Mouse (Mus musculus) right cerebral cortex, postnatal 4 days (tissue): Measurements from ENCODE around the gene Bud23.
"Not testable (repeated sequence)": the region's sequence is repeated elsewhere in the genome, so short reads cannot be mapped to it uniquely, and the experiment has no call there.

Source experiments
- DNase-seq: peaks from one replicate; pipeline ENCODE4 v3.0.0-alpha.2; 2022

The Bud23 gene

GRCm38 (mm10) chr5:135064909-135065446, at the start of gene Bud23:
Gene Bud23 (minus strand): TSS chr5:135064959.
- not testable (repeated sequence) for DNase-seq

GRCm38 (mm10) chr5:135113782-135114181, 49.0 kb upstream of the Bud23 start:
- DNase-seq = no peak

GRCm38 (mm10) chr5:135109976-135110375, 45.2 kb upstream of the Bud23 start:
- DNase-seq = no peak

GRCm38 (mm10) chr5:135109426-135109825, 44.7 kb upstream of the Bud23 start:
- no peak for DNase-seq

- no peak for DNase-seq
Measured at GRCm38 (mm10) chr5:135109017-135109416, 44.3 kb upstream of the Bud23 start.

GRCm38 (mm10) chr5:135107521-135108501, 43.1 kb upstream of the Bud23 start:
- peak; percentile 29 for DNase-seq

- DNase-seq = peak; percentile 59
Measured at GRCm38 (mm10) chr5:135106758-135107256, 42.0 kb upstream of the Bud23 start.

GRCm38 (mm10) chr5:135103999-135104660, 39.4 kb upstream of the Bud23 start:
- DNase-seq = no peak

- DNase-seq = no peak
Measured at GRCm38 (mm10) chr5:135100981-135101380, 36.2 kb upstream of the Bud23 start.

GRCm38 (mm10) chr5:135089653-135090052, 24.9 kb upstream of the Bud23 start, which contains the start of gene Mlxipl:
Gene Mlxipl (plus strand): TSS chr5:135089890.
- no peak for DNase-seq

GRCm38 (mm10) chr5:135086871-135087270, 22.1 kb upstream of the Bud23 start:
- DNase-seq = no peak

- DNase-seq = no peak
Measured at GRCm38 (mm10) chr5:135080539-135080938, 15.8 kb upstream of the Bud23 start.

GRCm38 (mm10) chr5:135079578-135079977, 14.8 kb upstream of the Bud23 start:
- no peak for DNase-seq

- no peak for DNase-seq
Measured at GRCm38 (mm10) chr5:135078482-135078810, 13.7 kb upstream of the Bud23 start.

GRCm38 (mm10) chr5:135077564-135078481, 13.1 kb upstream of the Bud23 start, which contains the start of gene Vps37d:
Gene Vps37d (minus strand): TSS chr5:135078266.
- DNase-seq = peak; percentile 99

- DNase-seq = peak; percentile 49
Measured at GRCm38 (mm10) chr5:135076931-135077505, 12.3 kb upstream of the Bud23 start.

- DNase-seq = no peak
Measured at GRCm38 (mm10) chr5:135076368-135076767, 11.6 kb upstream of the Bud23 start.

GRCm38 (mm10) chr5:135075655-135076054, 10.9 kb upstream of the Bud23 start:
- DNase-seq = no peak

GRCm38 (mm10) chr5:135073349-135074150, 8.8 kb upstream of the Bud23 start:
- no peak for DNase-seq

GRCm38 (mm10) chr5:135072720-135073119, 8.0 kb upstream of the Bud23 start:
- DNase-seq = no peak

GRCm38 (mm10) chr5:135072061-135072460, 7.3 kb upstream of the Bud23 start:
- DNase-seq = no peak
